Mouse (Mus musculus): ENCODE measurements around the gene Kazn.

DNA sequence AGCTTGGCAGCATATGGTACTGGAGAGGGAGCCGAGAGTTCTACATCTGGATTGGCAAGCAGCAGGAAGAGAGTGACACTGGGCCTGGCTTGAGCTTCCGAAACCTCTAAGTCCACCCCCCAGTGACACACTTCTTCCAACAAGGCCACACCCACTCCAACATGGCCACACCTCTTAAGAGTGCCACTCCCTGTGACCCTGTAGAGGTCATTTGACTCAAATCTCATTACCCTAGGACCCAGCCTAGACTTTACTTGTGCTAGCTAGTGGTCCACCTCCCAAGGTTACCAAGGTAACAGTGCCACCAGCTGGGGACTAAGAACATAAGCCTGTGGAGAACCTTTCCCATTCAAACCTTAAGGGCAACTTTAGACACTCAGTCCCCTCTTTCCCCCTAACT is 46.3 kb upstream of the Kazn start:
- TF ChIP-seq CTCF (IDR thresholded peaks at IDR 0.05; ENCODE audit: insufficient read depth, low read length): no peak
- no peak for TF ChIP-seq POLR2A (IDR thresholded peaks at IDR 0.05; ENCODE audit: borderline replicate concordance, extremely low read depth, low read depth, low read length)
